In the genomic region with DNA sequence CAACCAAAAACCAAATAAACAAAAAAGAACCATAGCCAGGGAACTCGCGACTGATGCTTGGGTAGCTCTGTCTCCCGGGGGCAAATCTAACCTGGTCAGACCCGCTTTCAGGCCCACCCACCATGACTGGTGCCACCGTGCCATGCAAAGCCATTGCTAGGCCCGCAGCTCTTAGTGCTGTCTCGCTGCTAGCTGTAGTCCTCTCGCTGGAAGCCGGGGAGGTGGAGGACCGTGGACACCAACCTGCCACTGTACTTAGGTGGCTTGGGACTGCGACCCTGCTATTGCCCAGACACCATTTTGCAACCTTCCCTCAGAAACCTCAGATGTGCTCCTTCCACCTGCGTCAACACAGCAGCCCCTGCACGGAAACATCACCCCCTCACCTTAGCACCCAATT, we compare ENCODE assay signal across 10 mouse cellular contexts. TPM values are rescaled to one million over a fixed set of nuclear protein-coding genes. Genes with fewer than 3 reads are reported as not detected.
A peak's percentile ranks its signal among the peaks of the same experiment; 100 is the strongest.
DNase-seq lines count a peak whose midpoint lies in the region; ATAC-seq lines count a peak whose summit lies in the region.
"Had no signal": no experiment of that assay in that cellular context is flagged by ENCODE, and none has a peak within 500 bp of the region (broad histone marks: within the 10 kb centered on the region; RNA-seq: fewer than 3 reads in every experiment).

No protein-coding gene starts in this region.

- no peaks in the 10 kb centered on the region for H3K9me3 ChIP-seq in heart, embryonic 13.5 days
- no peaks in the 10 kb centered on the region for H3K9me3 ChIP-seq in limb, embryonic 15.5 days
- no peaks in the 10 kb centered on the region for H3K9me3 ChIP-seq in forebrain, embryonic 13.5 days (replicated peaks)
- H3K9me3 ChIP-seq: embryonic facial prominence, embryonic 12.5 days had no signal

- H3K4me3 ChIP-seq in heart, embryonic 13.5 days: peak overlapping the region; percentile 41
- H3K4me3 ChIP-seq in limb, embryonic 15.5 days: peak overlapping the region; percentile 55
- no peak overlapping the region for H3K4me3 ChIP-seq in forebrain, embryonic 13.5 days
- H3K4me3 ChIP-seq: embryonic facial prominence, embryonic 12.5 days had no signal

- H3K36me3 ChIP-seq in heart, embryonic 13.5 days: no peaks in the 10 kb centered on the region
- H3K36me3 ChIP-seq in limb, embryonic 15.5 days: no peaks in the 10 kb centered on the region
- no peaks in the 10 kb centered on the region for H3K36me3 ChIP-seq in forebrain, embryonic 13.5 days (ENCODE audit: poor library complexity, severe bottlenecking)
- H3K36me3 ChIP-seq: embryonic facial prominence, embryonic 12.5 days had no signal

- peak overlapping the region; percentile 53 for H3K4me2 ChIP-seq in heart, embryonic 13.5 days
- peak overlapping the region; percentile 69 for H3K4me2 ChIP-seq in limb, embryonic 15.5 days
- H3K4me2 ChIP-seq in forebrain, embryonic 13.5 days: no peak overlapping the region
- H3K4me2 ChIP-seq: embryonic facial prominence, embryonic 12.5 days had no signal

- no peak for ATAC-seq in heart, embryonic 13.5 days (ENCODE audit: extremely low read depth, insufficient number of reproducible peaks, low FRiP score, low TSS enrichment)
- ATAC-seq in limb, embryonic 15.5 days (ENCODE audit: insufficient number of reproducible peaks, low FRiP score, low TSS enrichment, low read depth): no peak
- no peak for ATAC-seq in forebrain, embryonic 13.5 days

- WGBS in heart, embryonic 13.5 days: 3% methylated on average over 13 of the region's 13 CpGs
- WGBS in limb, embryonic 15.5 days: 3% methylated on average over 13 of the region's 13 CpGs
- WGBS in forebrain, embryonic 13.5 days: 4% methylated on average over 13 of the region's 13 CpGs

- peaks cover 100% of the 10 kb centered on the region for H3K27me3 ChIP-seq in heart, embryonic 13.5 days (replicated peaks)
- H3K27me3 ChIP-seq in limb, embryonic 15.5 days: peaks cover 51% of the 10 kb centered on the region
- H3K27me3 ChIP-seq in forebrain, embryonic 13.5 days: peaks cover 100% of the 10 kb centered on the region
- H3K27me3 ChIP-seq: Patski had no signal

- DNase-seq in heart, postnatal 4 days: no peak
- DNase-seq in CD4-positive, CD25-positive, alpha-beta regulatory T cell, adult 2 months (ENCODE audit: low read depth, low spot score): peak; percentile 38
- DNase-seq in forelimb bud, embryonic 11.5 days (ENCODE audit: low read depth, low spot score): peak; percentile 13
- no peak for DNase-seq in retina, postnatal 1 day
- no peak for DNase-seq in right cerebral cortex, postnatal 36 days (ENCODE audit: low spot score in 2 of 2)

- H3K9ac ChIP-seq in heart, embryonic 13.5 days: peak overlapping the region; percentile 34; the same call in 1 of the 2 replicates
- peak overlapping the region; percentile 69 for H3K9ac ChIP-seq in limb, embryonic 15.5 days
- H3K9ac ChIP-seq in forebrain, embryonic 13.5 days: no peak overlapping the region
- H3K9ac ChIP-seq: embryonic facial prominence, embryonic 12.5 days had no signal

- no peak overlapping the region for H3K27ac ChIP-seq in heart, embryonic 13.5 days (replicated peaks)
- peak overlapping the region; percentile 90 for H3K27ac ChIP-seq in limb, embryonic 15.5 days
- no peak overlapping the region for H3K27ac ChIP-seq in forebrain, embryonic 13.5 days
- H3K27ac ChIP-seq: embryonic facial prominence, embryonic 12.5 days had no signal

- peaks cover 27% of the 10 kb centered on the region for H3K4me1 ChIP-seq in heart, embryonic 13.5 days
- peaks cover 63% of the 10 kb centered on the region for H3K4me1 ChIP-seq in limb, embryonic 15.5 days
- H3K4me1 ChIP-seq in forebrain, embryonic 13.5 days: peaks cover 10% of the 10 kb centered on the region

RNA-seq across cellular contexts. Expression of gene Hoxa3, which starts 1.2 kb away (rescaled TPM):
- polyA plus RNA-seq in heart, embryonic 13.5 days (2015; fragmentation: Nextera tagmentation; extraction: Ambion mirVana): 0.99 and 1.2 TPM in 2 replicates
- 1 to 10 TPM; 1.4 TPM for total RNA-seq in heart, postnatal 4 days (2021)
- 2.2 and 2.5 TPM in 2 replicates for polyA plus RNA-seq in limb, embryonic 15.5 days (2015; fragmentation: Nextera tagmentation; extraction: Ambion mirVana)
- not detected in 2 replicates for polyA plus RNA-seq in forebrain, embryonic 13.5 days (2015; fragmentation: Nextera tagmentation; extraction: Ambion mirVana)

RNA-seq across cellular contexts. Expression of gene Gm28308, which starts 1.2 kb away (rescaled TPM):
- polyA plus RNA-seq in heart, embryonic 13.5 days (2015; fragmentation: Nextera tagmentation; extraction: Ambion mirVana): not detected in 2 replicates
- not detected for total RNA-seq in heart, postnatal 4 days (2021)
- 0.70 TPM in 1 of 2 replicates, not detected in the other for polyA plus RNA-seq in limb, embryonic 15.5 days (2015; fragmentation: Nextera tagmentation; extraction: Ambion mirVana)
- not detected in 2 replicates for polyA plus RNA-seq in forebrain, embryonic 13.5 days (2015; fragmentation: Nextera tagmentation; extraction: Ambion mirVana)
- polyA plus RNA-seq: embryonic facial prominence, embryonic 12.5 days had no signal

RNA-seq across cellular contexts. Expression of gene Hoxa6, which starts 3.4 kb away (rescaled TPM):
- polyA plus RNA-seq in heart, embryonic 13.5 days (2015; fragmentation: Nextera tagmentation; extraction: Ambion mirVana): 0.40 TPM in 1 of 2 replicates, not detected in the other
- total RNA-seq in heart, postnatal 4 days (2021): not detected
- polyA plus RNA-seq in limb, embryonic 15.5 days (2015; fragmentation: Nextera tagmentation; extraction: Ambion mirVana): 0.41 and 1.1 TPM in 2 replicates
- not detected in 2 replicates for polyA plus RNA-seq in forebrain, embryonic 13.5 days (2015; fragmentation: Nextera tagmentation; extraction: Ambion mirVana)
- polyA plus RNA-seq: embryonic facial prominence, embryonic 12.5 days had no signal

RNA-seq across cellular contexts. Expression of gene Hoxa5, which starts 7.6 kb away (rescaled TPM):
- 3.6 and 5.9 TPM in 2 replicates for polyA plus RNA-seq in heart, embryonic 13.5 days (2015; fragmentation: Nextera tagmentation; extraction: Ambion mirVana)
- 1 to 10 TPM; 1.3 to 1.5 TPM for total RNA-seq in heart, postnatal 4 days (2021)
- polyA plus RNA-seq in limb, embryonic 15.5 days (2015; fragmentation: Nextera tagmentation; extraction: Ambion mirVana): 1.7 and 2.1 TPM in 2 replicates
- polyA plus RNA-seq in forebrain, embryonic 13.5 days (2015; fragmentation: Nextera tagmentation; extraction: Ambion mirVana): not detected in 2 replicates

RNA-seq across cellular contexts. Expression of gene Hoxa7, which starts 9.7 kb away (rescaled TPM):
- polyA plus RNA-seq in heart, embryonic 13.5 days (2015; fragmentation: Nextera tagmentation; extraction: Ambion mirVana): 0.46 and 0.59 TPM in 2 replicates
- under 1 TPM in 1 of 2 experiments, not detected in 1; 0.20 TPM for total RNA-seq in heart, postnatal 4 days (2021)
- polyA plus RNA-seq in limb, embryonic 15.5 days (2015; fragmentation: Nextera tagmentation; extraction: Ambion mirVana): 12.0 and 12.9 TPM in 2 replicates
- not detected in 2 replicates for polyA plus RNA-seq in forebrain, embryonic 13.5 days (2015; fragmentation: Nextera tagmentation; extraction: Ambion mirVana)

Comparison
In these comparisons a context has a peak if more than half of its experiments do, and no peak if none do; other contexts are left out.
1. DNase-seq: peak in CD4-positive, CD25-positive, alpha-beta regulatory T cell, adult 2 months (single experiment) and forelimb bud, embryonic 11.5 days (single experiment); none in heart, postnatal 4 days (single experiment), retina, postnatal 1 day (single experiment) and right cerebral cortex, postnatal 36 days (0 of 2).